Mouse (Mus musculus): ENCODE data around the gene Plcxd2.

GRCm38 (mm10) chr16:45976251-45976650, 33.8 kb downstream of the Plcxd2 start:
- no peak for TF ChIP-seq CTCF (IDR thresholded peaks at IDR 0.05; ENCODE audit: control insufficient read depth, insufficient read depth, insufficient read length)
- TF ChIP-seq USF1 (IDR thresholded peaks at IDR 0.05; ENCODE audit: low read depth), result no peak
- no peak for TF ChIP-seq FOSL1 (IDR thresholded peaks at IDR 0.05; ENCODE audit: insufficient read depth, low read length, poor library complexity, severe bottlenecking)
- TF ChIP-seq CEBPB (IDR thresholded peaks at IDR 0.05; ENCODE audit: low read depth), result no peak
- no peak for TF ChIP-seq MYOD1 (IDR thresholded peaks at IDR 0.05; ENCODE audit: control insufficient read depth, insufficient read length, low read depth)
